Mouse (Mus musculus): ENCODE results near the gene Prune1.
"Not testable (repeated sequence)": the region's sequence is repeated elsewhere in the genome, so short reads cannot be mapped to it uniquely, and the experiment has no call there.

Prune1 gene

DNA sequence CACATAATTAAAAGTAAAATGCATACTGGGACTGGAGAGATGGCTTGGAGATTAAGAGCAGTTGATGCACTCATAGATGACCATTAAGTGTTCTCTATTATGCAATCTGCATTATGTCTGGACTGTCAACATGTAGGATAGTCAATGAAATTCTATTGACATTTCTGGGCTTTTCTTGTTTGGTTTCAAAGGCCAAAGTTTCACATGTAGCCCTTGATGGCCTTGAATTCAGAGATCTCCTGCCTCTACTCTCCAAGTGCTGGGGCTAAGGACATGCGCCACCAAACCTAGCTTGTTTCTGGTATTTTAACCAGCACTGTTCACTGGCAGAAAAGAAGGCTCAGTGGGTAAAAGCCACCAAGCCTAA, 68.3 kb downstream of the Prune1 start:
- no peak for DNase-seq (ENCODE audit: low spot score in 2 of 2)

DNA sequence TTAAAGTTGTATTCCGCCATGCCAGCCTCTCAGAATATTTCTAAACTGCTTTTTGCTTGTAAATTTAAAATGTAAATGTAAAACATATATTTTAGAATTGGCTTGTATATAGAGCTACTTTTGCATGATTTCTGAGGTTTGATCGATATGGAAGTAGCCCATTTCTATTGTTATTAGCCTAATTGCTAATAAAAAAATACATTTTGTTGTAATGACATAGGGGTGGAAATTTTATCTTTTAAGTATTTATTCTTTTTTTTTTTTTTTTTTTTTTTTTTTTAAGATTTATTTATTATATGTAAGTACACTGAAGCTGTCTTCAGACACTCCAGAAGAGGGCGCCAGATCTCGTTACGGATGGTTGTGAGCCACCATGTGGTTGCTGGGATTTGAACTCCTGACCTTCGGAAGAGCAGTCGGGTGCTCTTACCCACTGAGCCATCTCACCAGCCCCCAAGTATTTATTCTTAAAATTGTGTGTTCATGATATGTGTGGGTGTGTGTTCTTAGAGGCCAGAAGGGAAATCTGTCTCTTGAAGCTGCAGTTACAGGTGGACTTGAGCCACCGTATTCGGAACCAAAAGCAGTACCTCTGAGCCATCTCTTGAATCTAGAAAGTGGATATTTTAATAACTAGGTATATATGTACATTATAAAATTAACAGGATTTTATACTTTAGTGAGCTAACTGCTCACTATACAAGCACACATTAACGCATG, 68.8 kb downstream of the Prune1 start:
- DNase-seq (ENCODE audit: low spot score in 2 of 2): not testable (repeated sequence)

DNA sequence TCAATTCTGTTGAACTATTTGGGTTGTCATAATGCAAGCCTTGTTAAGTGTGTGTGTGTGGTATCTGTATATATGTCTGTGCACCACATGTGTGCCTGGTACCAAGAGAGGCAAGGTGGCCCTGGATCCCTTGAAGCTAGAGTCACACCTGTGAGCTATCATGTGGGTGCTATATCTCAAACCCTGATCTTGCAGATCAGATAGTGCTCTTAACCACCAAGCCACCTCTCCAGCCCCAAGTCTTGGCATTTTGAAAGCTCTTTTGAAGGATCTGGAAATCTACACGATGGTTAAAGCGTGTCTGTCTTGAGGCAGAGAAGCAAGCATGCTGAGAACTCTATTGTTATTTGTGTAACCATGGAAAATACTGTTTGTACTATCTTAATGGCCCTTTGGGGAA, 71.3 kb downstream of the Prune1 start:
- DNase-seq (ENCODE audit: low spot score in 2 of 2): no peak

DNA sequence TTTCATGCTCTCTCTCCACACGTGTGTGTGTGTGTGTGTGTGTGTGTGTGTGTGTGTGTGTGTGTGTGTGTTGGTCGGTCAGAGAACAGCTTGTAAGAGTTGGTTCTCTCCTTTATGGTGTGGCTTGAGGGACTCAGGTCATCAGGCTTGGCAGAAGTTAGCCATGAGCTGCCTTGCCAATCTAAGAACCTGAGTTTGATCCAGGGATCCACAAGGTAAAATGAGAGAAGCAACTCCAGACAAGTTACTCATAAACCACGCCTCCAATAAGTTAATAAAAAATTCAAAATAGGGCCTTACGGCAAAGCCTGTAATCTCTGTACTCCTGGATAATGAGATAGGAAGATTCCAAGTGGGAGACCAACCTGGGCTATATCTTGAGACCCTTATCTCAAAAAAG, 73.6 kb downstream of the Prune1 start:
- DNase-seq (ENCODE audit: low spot score in 2 of 2): no peak

DNA sequence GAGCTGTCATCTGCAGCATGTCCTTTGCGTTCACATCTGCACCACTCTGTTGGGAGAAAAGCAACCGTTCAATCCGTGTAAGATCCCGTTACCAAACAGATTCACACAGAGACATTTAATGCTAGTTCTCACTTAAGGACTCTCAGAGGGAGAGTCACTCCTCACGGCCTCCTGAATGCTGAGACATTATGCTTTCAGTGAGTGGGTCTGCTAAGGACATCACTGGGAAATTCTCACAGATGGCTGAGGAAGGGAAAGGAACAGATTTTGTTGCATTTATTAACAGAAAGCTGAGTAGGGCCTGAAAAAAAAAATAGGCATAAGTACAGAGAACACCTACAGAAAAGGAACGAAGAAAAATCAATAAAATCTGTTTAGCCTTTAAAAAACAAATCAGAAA, 78.0 kb downstream of the Prune1 start:
- no peak for DNase-seq (ENCODE audit: low spot score in 2 of 2)
